Mouse (Mus musculus) left cerebral cortex, adult 6 months (tissue): ENCODE results near the gene Tas2r135. TPM values are rescaled to one million over a fixed set of nuclear protein-coding genes. Genes with fewer than 3 reads are reported as not detected.

Experiments used
- long read RNA-seq, 2 experiments: library from polyadenylated mRNA; unstranded; transcript quantifications; one replicate each; pipeline ENCODE4 v2.0.0; 2019 to 2020
- polyA plus RNA-seq: library from polyadenylated mRNA; unstranded; fragments of <200 nt; fragmentation: Nextera tagmentation; gene quantifications from 2 replicates; pipeline ENCODE4 v1.2.3, GENCODE M21; 2021

Tas2r135 gene
- polyA plus RNA-seq: not detected in 2 replicates
- long read RNA-seq, experiment 1: 0 reads
- long read RNA-seq, experiment 2: 0 reads

DNA sequence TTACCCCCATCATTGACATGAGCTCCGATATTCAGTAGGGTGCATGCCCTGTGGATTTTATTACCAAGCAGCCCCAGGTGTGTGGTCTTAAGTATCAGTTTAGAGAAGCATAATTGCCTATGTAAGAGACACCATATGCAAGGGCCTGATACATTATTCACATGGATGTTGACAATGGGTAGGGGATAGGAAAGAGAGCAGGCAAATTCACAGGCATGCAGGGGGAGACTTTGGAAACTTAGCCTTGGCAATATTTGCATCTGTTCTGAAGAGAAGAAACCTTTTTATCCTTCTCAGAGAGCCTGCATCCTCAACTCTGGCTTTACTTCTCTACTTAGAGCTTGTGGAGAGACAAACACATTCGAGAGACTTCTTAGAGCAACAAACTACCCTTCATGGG, at the start of gene Tas2r135:
Gene Tas2r135, plus strand, starts transcription at position 301 of the 400 bp plus-strand sequence.

DNA sequence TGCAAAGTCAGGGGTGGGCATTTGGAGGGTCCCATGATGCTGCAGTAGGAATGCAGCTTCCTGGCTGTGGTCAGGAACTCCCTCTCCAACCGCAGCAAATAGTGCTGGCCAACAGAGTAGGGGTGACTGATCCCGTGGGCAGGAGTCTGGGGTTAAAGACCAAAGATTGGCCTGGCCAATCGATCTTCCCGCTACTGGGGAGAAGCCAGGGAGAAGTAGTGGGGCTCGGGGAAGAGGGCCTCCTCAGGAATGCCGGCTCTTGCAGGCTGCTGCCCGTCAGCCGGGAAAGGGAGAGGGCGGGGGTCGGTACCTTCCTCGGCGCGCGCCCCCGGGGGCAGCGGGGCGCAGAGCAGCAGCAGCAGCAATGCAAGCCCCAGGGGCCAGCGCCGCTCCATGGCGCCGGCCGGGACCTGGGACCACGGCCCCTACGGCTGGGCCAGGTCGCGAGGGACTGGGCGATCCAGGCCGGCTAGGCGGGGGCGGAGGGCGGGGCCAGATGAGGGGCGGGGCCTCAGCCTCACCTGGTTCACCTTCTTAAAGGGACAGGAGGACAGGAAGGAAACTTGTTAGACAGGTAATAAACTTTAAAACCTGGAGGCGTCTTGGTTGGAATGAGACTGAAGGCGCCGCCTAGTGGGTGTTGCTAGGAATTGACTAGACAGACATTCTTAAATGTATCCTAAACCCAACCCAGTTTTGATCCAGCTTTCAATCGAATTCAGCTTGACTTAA, 32.3 kb upstream of the Tas2r135 start, which contains the start of gene Epha1:
Gene Epha1, minus strand, starts transcription at position 453 of the 732 bp plus-strand sequence.

DNA sequence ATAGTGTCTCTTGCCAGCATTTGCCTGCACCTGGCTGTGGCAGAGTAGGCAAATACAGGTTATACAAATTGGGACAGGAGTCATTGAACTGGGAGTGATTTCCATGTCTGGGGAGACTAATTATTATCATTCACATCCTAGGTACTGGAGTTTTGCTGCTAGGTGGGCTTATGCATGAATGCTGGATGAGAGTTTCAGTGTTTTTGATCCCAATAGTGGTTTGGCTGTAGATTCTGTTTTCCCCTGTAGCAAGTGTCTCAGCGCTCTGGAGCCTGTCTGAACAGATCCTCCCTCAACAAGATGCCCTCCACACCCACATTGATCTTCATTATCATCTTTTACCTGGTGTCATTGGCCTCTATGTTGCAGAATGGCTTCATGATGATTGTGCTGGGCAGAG, 5.3 kb upstream of the Tas2r135 start, which contains the start of gene Tas2r143:
Gene Tas2r143, plus strand, starts transcription at position 301 of the 400 bp plus-strand sequence.

DNA sequence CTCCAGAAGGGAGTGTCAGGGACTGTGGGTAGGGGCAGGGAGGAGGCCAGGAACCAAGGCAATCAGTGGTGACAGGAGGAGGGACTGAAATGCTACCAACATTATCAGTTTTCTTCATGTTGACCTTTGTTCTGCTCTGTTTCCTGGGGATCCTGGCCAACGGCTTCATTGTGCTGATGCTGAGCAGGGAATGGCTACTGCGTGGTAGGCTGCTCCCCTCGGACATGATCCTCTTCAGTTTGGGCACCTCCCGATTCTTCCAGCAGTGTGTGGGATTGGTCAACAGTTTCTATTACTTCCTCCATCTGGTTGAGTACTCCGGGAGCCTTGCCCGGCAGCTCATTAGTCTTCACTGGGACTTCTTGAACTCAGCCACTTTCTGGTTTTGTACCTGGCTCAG, 29.2 kb downstream of the Tas2r135 start, which contains the start of gene Tas2r126:
Gene Tas2r126, plus strand, starts transcription at position 90 of the 400 bp plus-strand sequence.

Other genes with a start within 250 kb of the Tas2r135 start
- gene Tas2r144, start 190.1 kb upstream of the Tas2r135 start, polyA plus RNA-seq: not detected in 2 replicates
- 39.6 and 39.7 TPM in 2 replicates for gene Gstk1, start 159.5 kb upstream of the Tas2r135 start, polyA plus RNA-seq
- not detected in 2 replicates for gene Tmem139, start 143.5 kb upstream of the Tas2r135 start, polyA plus RNA-seq
- gene Casp2, start 140.4 kb upstream of the Tas2r135 start, polyA plus RNA-seq: 3.1 and 4.3 TPM in 2 replicates
- 0.16 and 0.19 TPM in 2 replicates for gene Clcn1, start 118.7 kb upstream of the Tas2r135 start, polyA plus RNA-seq
- gene Fam131b, start 80.8 kb upstream of the Tas2r135 start, polyA plus RNA-seq: 6.5 and 15.8 TPM in 2 replicates
- gene Zyx, start 55.8 kb upstream of the Tas2r135 start, polyA plus RNA-seq: 9.2 and 25.8 TPM in 2 replicates
- gene Epha1, start 32.2 kb upstream of the Tas2r135 start, polyA plus RNA-seq: 0.11 TPM in 1 of 2 replicates, not detected in the other
- gene Tas2r143, start 5.2 kb upstream of the Tas2r135 start, polyA plus RNA-seq: not detected in 2 replicates
- gene Tas2r126, start 29.1 kb downstream of the Tas2r135 start, polyA plus RNA-seq: not detected in 2 replicates
- not detected in 2 replicates for gene Olfr458, start 59.8 kb downstream of the Tas2r135 start, polyA plus RNA-seq
- 0.03 TPM in 1 of 2 replicates, not detected in the other for gene Olfr457, start 70.9 kb downstream of the Tas2r135 start, polyA plus RNA-seq
- gene Olfr456, start 81.8 kb downstream of the Tas2r135 start, polyA plus RNA-seq: not detected in 2 replicates
- gene Olfr455, start 142.2 kb downstream of the Tas2r135 start, polyA plus RNA-seq: not detected in 2 replicates
- not detected in 2 replicates for gene Tcaf3, start 192.3 kb downstream of the Tas2r135 start, polyA plus RNA-seq
- 0.09 and 0.13 TPM in 2 replicates for gene Tcaf2, start 239.8 kb downstream of the Tas2r135 start, polyA plus RNA-seq